Mouse (Mus musculus): ENCODE results near the gene Abhd16a. TPM values are rescaled to one million over a fixed set of nuclear protein-coding genes. Genes with fewer than 3 reads are reported as not detected.

The Abhd16a gene
- total and polyA plus RNA-seq, 3 experiments: 53.2 to 98.2 (median 62.5) TPM

- WGBS: 73% methylated on average over 6 of the region's 6 CpGs
- intact Hi-C loops (cut with DNase I): no loop called here
- H3K4me3 ChIP-seq: no peak overlapping the region
- no peaks in the 10 kb centered on the region for H3K27me3 ChIP-seq (ENCODE audit: control insufficient read depth, insufficient read depth, low read length)
- no peak overlapping the region for H3K27ac ChIP-seq
- H3K79me2 ChIP-seq (replicated peaks; ENCODE audit: control insufficient read depth, insufficient read depth, low read length): no peaks in the 10 kb centered on the region
- no peaks in the 10 kb centered on the region for H3K36me3 ChIP-seq (ENCODE audit: control insufficient read depth, insufficient read depth, low read length)
- TF ChIP-seq EP300 (IDR thresholded peaks at IDR 0.05; ENCODE audit: insufficient read depth, low read depth, low read length): no peak
- TF ChIP-seq CTCF (IDR thresholded peaks at IDR 0.05): no peak
- TF ChIP-seq POLR2A (IDR thresholded peaks at IDR 0.05; ENCODE audit: insufficient read depth, low read depth, low read length): no peak
- H3K9ac ChIP-seq (ENCODE audit: low read depth, low read length): no peak overlapping the region
- H3K4me1 ChIP-seq (ENCODE audit: control insufficient read depth, insufficient read depth, low read length): no peaks in the 10 kb centered on the region
- DNase-seq: no peak
Observed at GRCm38 (mm10) chr17:35104754-35105153, 15.7 kb downstream of the Abhd16a start.

GRCm38 (mm10) chr17:35105740-35106389, 16.8 kb downstream of the Abhd16a start:
- DNase-seq: no peak
- H3K4me3 ChIP-seq: no peak overlapping the region
- H3K27ac ChIP-seq: no peak overlapping the region
- intact Hi-C loops (cut with DNase I): loop anchor here (1.0 kb wide), 1 partner anchor 85 kb away; no protein-coding TSS in a partner anchor
- no peaks in the 10 kb centered on the region for H3K4me1 ChIP-seq (ENCODE audit: control insufficient read depth, insufficient read depth, low read length)
- TF ChIP-seq POLR2A (IDR thresholded peaks at IDR 0.05; ENCODE audit: insufficient read depth, low read depth, low read length): no peak
- no peak for TF ChIP-seq EP300 (IDR thresholded peaks at IDR 0.05; ENCODE audit: insufficient read depth, low read depth, low read length)
- TF ChIP-seq CTCF (IDR thresholded peaks at IDR 0.05): peak; percentile 64
- no peaks in the 10 kb centered on the region for H3K36me3 ChIP-seq (ENCODE audit: control insufficient read depth, insufficient read depth, low read length)
- no peaks in the 10 kb centered on the region for H3K27me3 ChIP-seq (ENCODE audit: control insufficient read depth, insufficient read depth, low read length)
- no peak overlapping the region for H3K9ac ChIP-seq (ENCODE audit: low read depth, low read length)
- WGBS: 31% methylated on average over 13 of the region's 13 CpGs
- H3K79me2 ChIP-seq (replicated peaks; ENCODE audit: control insufficient read depth, insufficient read depth, low read length): no peaks in the 10 kb centered on the region

DNA sequence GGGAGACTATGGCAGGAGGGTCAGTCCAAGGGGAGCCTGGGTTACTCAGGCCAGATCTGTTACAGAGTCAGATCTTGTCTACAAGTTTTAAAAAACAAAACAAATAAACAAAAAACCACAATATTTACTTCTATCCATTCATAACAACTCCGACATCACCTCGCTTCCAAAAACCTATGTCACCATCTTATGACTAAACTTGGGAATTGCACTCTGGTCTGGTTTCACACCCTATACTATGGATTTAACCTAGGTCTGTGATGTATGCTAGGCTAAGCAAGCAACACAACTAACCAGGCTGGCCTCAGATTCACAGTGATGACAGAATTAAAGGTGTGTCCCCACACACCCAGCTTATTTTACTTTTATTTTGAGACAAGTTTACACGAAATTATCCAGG, 17.5 kb downstream of the Abhd16a start:
- Histone ChIP-seq H3K79me2 (replicated peaks; ENCODE audit: control insufficient read depth, insufficient read depth, low read length) (no peaks in the 10 kb centered on the region), H3K4me3 (no peak overlapping the region), H3K27ac (no peak overlapping the region), H3K27me3 (ENCODE audit: control insufficient read depth, insufficient read depth, low read length) (no peaks in the 10 kb centered on the region), H3K36me3 (ENCODE audit: control insufficient read depth, insufficient read depth, low read length) (no peaks in the 10 kb centered on the region), H3K4me1 (ENCODE audit: control insufficient read depth, insufficient read depth, low read length) (no peaks in the 10 kb centered on the region; the same call in 1 of the 2 replicates), H3K9ac (ENCODE audit: low read depth, low read length) (no peak overlapping the region)
- 64% methylated on average over 3 of the region's 3 CpGs for WGBS
- no peak for TF ChIP-seq EP300 (IDR thresholded peaks at IDR 0.05; ENCODE audit: insufficient read depth, low read depth, low read length)
- TF ChIP-seq CTCF (IDR thresholded peaks at IDR 0.05): no peak
- TF ChIP-seq POLR2A (IDR thresholded peaks at IDR 0.05; ENCODE audit: insufficient read depth, low read depth, low read length): no peak
- DNase-seq: no peak
- intact Hi-C loops (cut with DNase I): loop anchor here (1.0 kb wide), 1 partner anchor 85 kb away; no protein-coding TSS in a partner anchor

DNA sequence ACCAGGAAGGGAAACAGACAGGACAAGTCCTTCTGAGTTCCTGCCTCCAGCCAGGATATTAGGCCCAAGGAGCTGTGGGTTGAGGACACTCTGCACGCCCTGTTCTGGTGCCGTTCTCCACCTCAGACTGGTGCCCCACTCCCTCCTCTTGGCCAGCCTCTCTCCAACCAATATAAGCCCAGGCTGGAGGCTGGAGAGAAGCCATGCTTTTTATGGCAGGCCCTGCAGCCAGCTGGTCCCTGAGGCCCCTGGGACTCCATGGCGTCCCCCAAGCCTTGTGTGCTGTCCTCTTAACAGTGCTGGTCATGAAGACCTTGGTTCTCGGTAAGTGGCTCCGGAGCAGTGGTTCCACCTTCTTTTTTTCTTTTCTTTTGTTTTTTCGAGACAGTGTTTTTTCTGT, 19.0 kb downstream of the Abhd16a start, which contains the start of gene Ly6g5c:
Gene Ly6g5c (plus strand): TSS at position 183 of the 400 bp plus-strand sequence.
- intact Hi-C loops (cut with DNase I): no loop called here
- no peak within 1 kb of the TSS for H3K9ac ChIP-seq (ENCODE audit: low read depth, low read length)

DNA sequence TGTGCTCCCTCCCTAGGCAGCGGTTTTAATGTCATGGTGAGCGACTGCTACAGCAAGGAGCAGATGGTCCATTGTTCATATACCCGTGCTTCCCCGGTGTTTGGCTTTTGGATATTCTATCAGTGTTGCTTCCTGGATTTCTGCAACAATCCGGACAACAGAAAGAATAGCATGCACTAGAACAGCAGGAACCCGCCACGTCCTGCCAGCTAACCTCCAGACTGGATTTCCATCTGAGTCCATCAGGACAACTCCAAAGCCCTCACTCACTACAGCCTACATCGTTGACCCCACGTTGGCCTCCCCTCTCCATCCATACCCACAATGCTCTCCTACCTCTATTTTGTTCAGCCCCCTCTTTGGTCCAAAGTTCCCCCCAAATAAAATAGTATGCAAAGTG, 22.7 kb downstream of the Abhd16a start:
- no peaks in the 10 kb centered on the region for H3K79me2 ChIP-seq (replicated peaks; ENCODE audit: control insufficient read depth, insufficient read depth, low read length)
- peaks cover 2% of the 10 kb centered on the region for H3K4me1 ChIP-seq (ENCODE audit: control insufficient read depth, insufficient read depth, low read length)
- no peak overlapping the region; the same call in 1 of the 2 replicates for H3K27ac ChIP-seq
- TF ChIP-seq EP300 (IDR thresholded peaks at IDR 0.05; ENCODE audit: insufficient read depth, low read depth, low read length) (no peak), POLR2A (IDR thresholded peaks at IDR 0.05; ENCODE audit: insufficient read depth, low read depth, low read length) (peak; percentile 29; the same call in 1 of the 2 replicates)
- H3K27me3 ChIP-seq (ENCODE audit: control insufficient read depth, insufficient read depth, low read length): no peaks in the 10 kb centered on the region
- H3K9ac ChIP-seq (ENCODE audit: low read depth, low read length): peak overlapping the region; percentile 34; the same call in 1 of the 2 replicates
- peak overlapping the region; percentile 12; the same call in 1 of the 2 replicates for H3K4me3 ChIP-seq
- no peaks in the 10 kb centered on the region for H3K36me3 ChIP-seq (ENCODE audit: control insufficient read depth, insufficient read depth, low read length)
- intact Hi-C loops (cut with DNase I): no loop called here
- 33% methylated on average over 9 of the region's 9 CpGs for WGBS
- no peak for DNase-seq

More for the DNA sequence above, 19.0 kb downstream of the Abhd16a start, which contains the start of gene Ly6g5c:
- DNase-seq: no peak
- Histone ChIP-seq H3K4me3 (no peak within 1 kb of the TSS), H3K27me3 (ENCODE audit: control insufficient read depth, insufficient read depth, low read length) (no peaks in the 10 kb centered on the region), H3K27ac (no peak within 1 kb of the TSS), H3K79me2 (replicated peaks; ENCODE audit: control insufficient read depth, insufficient read depth, low read length) (no peaks in the 10 kb centered on the region), H3K4me1 (ENCODE audit: control insufficient read depth, insufficient read depth, low read length) (peaks cover 2% of the 10 kb centered on the region), H3K36me3 (ENCODE audit: control insufficient read depth, insufficient read depth, low read length) (no peaks in the 10 kb centered on the region)
- WGBS: 73% methylated on average over 6 of the region's 6 CpGs
- no peak for TF ChIP-seq CTCF (IDR thresholded peaks at IDR 0.05)
- TF ChIP-seq EP300 (IDR thresholded peaks at IDR 0.05; ENCODE audit: insufficient read depth, low read depth, low read length): no peak
- no peak for TF ChIP-seq POLR2A (IDR thresholded peaks at IDR 0.05; ENCODE audit: insufficient read depth, low read depth, low read length)
